7 mouse cellular contexts compared by ENCODE assay signal in the genomic region with DNA sequence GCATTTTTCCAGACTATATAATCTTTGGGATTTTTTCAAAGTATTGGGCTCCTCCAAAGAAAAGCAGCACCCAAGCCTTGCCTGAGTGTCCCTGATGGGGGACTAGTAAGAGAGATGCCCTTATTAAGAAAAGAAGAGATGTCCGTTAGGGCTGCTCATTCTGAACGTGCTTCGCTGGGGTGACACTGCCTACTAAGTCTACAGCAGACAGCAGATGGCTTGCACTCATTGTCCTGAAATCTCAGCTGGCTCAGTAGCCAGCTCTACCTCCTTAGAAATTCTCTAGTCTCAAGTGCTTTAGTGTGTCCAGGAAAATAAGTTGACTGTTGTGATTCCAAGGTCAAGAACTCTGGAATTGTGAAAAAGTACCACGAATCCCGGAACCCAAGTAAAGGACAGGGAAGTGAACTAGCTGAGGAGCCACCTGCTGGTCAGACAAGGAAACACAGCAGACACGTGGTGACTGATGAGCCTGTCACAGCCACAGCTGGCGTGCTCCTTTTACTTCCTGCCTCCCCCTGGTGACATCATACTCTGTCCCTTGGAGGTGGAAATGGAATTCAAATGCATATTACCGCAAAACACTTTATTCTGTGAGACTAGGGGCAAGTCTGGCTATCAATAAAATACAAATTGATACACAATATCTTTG.
DNase-seq lines count a peak whose midpoint lies in the region; ATAC-seq and TF ChIP-seq lines count a peak whose summit lies in the region.

No protein-coding gene starts in this region.

- ATAC-seq in kidney, postnatal 0 days (replicated peaks; ENCODE audit: low FRiP score, low read depth), result peak; percentile 85

- no peak overlapping the region for H3K4me3 ChIP-seq in heart, adult 2 months
- no peak overlapping the region for H3K4me3 ChIP-seq in kidney, postnatal 0 days (replicated peaks; ENCODE audit: low read depth, low read length)

- H3K9me3 ChIP-seq in kidney, postnatal 0 days (replicated peaks; ENCODE audit: low read length), result no peaks in the 10 kb centered on the region

- H3K4me1 ChIP-seq in heart, adult 2 months (ENCODE audit: control insufficient read depth, insufficient read depth, low read length), result no peaks in the 10 kb centered on the region
- no peaks in the 10 kb centered on the region for H3K4me1 ChIP-seq in kidney, postnatal 0 days (replicated peaks; ENCODE audit: insufficient read depth, low read length)

- no peak overlapping the region for H3K27ac ChIP-seq in heart, adult 2 months
- no peak overlapping the region for H3K27ac ChIP-seq in kidney, postnatal 0 days

- TF ChIP-seq EP300 in heart, adult 2 months (IDR thresholded peaks at IDR 0.05; ENCODE audit: insufficient read depth, low read depth, low read length), result no peak

- no peaks in the 10 kb centered on the region for H3K36me3 ChIP-seq in heart, adult 2 months (ENCODE audit: control insufficient read depth, insufficient read depth, low read length)
- H3K36me3 ChIP-seq in kidney, postnatal 0 days (ENCODE audit: insufficient read depth, low read length), result no peaks in the 10 kb centered on the region

- no peak overlapping the region for H3K4me2 ChIP-seq in kidney, postnatal 0 days (ENCODE audit: low read length)

- no peaks in the 10 kb centered on the region for H3K27me3 ChIP-seq in heart, adult 2 months (ENCODE audit: control insufficient read depth, insufficient read depth, low read length)
- H3K27me3 ChIP-seq in kidney, postnatal 0 days (ENCODE audit: insufficient read depth, low read length), result no peaks in the 10 kb centered on the region; the same call in 1 of the 2 replicates

- peak; percentile 81 for TF ChIP-seq CTCF in heart, adult 2 months (IDR thresholded peaks at IDR 0.05)
- TF ChIP-seq CTCF in kidney, postnatal 0 days (IDR thresholded peaks at IDR 0.05; ENCODE audit: low read depth), result peak; percentile 75

- intact Hi-C loops in heart, adult 2 months (cut with DNase I), result loop anchor here (2.0 kb wide), 1 partner anchor 228 kb away; no protein-coding TSS in a partner anchor

- no peaks in the 10 kb centered on the region for H3K79me2 ChIP-seq in heart, adult 2 months (replicated peaks; ENCODE audit: control insufficient read depth, insufficient read depth, low read length)

- DNase-seq in CD8-positive naive resting alpha-beta T cell, adult 2 months (ENCODE audit: low read depth in 2 of 2, low spot score in 2 of 2), result peak; percentile 63 to 74
- DNase-seq in T-cell, adult 2 months (ENCODE audit: low spot score), result peak; percentile 78
- peak; percentile 47 to 61 for DNase-seq in cerebellum, postnatal 25 days
- peak; percentile 47 to 54 for DNase-seq in heart, adult 2 months
- peak; percentile 68 for DNase-seq in kidney, postnatal 0 days (ENCODE audit: low spot score)
- DNase-seq in lung, postnatal 10 days, result peak; percentile 74
- DNase-seq in right cerebral cortex, postnatal 4 days, result peak; percentile 24

- WGBS in heart, adult 2 months, result 50% methylated on average over 8 of the region's 8 CpGs
- WGBS in kidney, postnatal 0 days, result 52% methylated on average over 8 of the region's 8 CpGs

- TF ChIP-seq POLR2A in heart, adult 2 months (IDR thresholded peaks at IDR 0.05; ENCODE audit: insufficient read depth, low read depth, low read length), result no peak

- H3K9ac ChIP-seq in heart, adult 2 months (ENCODE audit: low read depth, low read length), result no peak overlapping the region
- no peak overlapping the region for H3K9ac ChIP-seq in kidney, postnatal 0 days (ENCODE audit: low read depth, low read length)

Comparison
In these comparisons a context has a peak if more than half of its experiments do, and no peak if none do; other contexts are left out.
1. DNase-seq: peak in every context shown above with its lines; median percentile 78 in T-cell, adult 2 months; 74 in lung, postnatal 10 days; 68 in CD8-positive naive resting alpha-beta T cell, adult 2 months; 68 in kidney, postnatal 0 days; 54 in cerebellum, postnatal 25 days; 50 in heart, adult 2 months; 24 in right cerebral cortex, postnatal 4 days.